Mouse (Mus musculus): Measurements from ENCODE around the gene G430095P16Rik. TPM values are rescaled to one million over a fixed set of nuclear protein-coding genes. Genes with fewer than 3 reads are reported as not detected.
A peak's percentile ranks its signal among the peaks of the same experiment; 100 is the strongest.

Gene G430095P16Rik
- total and polyA plus RNA-seq, 2 experiments from 2014 or later, result 0.56 TPM; not detected in 1

GRCm38 (mm10) chr8:84735597-84735996 lies 12.8 kb downstream of the G430095P16Rik start:
- DNase-seq (no peak), ATAC-seq (no peak)
- Histone ChIP-seq H3K9ac (no peak overlapping the region), H3K27me3 (ENCODE audit: insufficient read depth, low read length) (no peaks in the 10 kb centered on the region), H3K9me3 (ENCODE audit: low read length) (no peaks in the 10 kb centered on the region), H3K4me1 (ENCODE audit: insufficient read depth) (peaks cover 24% of the 10 kb centered on the region), H3K36me3 (ENCODE audit: insufficient read depth) (no peaks in the 10 kb centered on the region), H3K4me3 (ENCODE audit: low read depth, low read length) (no peak overlapping the region), H3K27ac (ENCODE audit: low read depth, low read length) (peak overlapping the region; percentile 54; the same call in 1 of the 2 replicates), H3K4me2 (ENCODE audit: low read depth) (no peak overlapping the region)
- WGBS, result 29% methylated on average over 2 of the region's 2 CpGs
- no peak for TF ChIP-seq CTCF (IDR thresholded peaks at IDR 0.05; ENCODE audit: low read depth)

GRCm38 (mm10) chr8:84736521-84736920 lies 13.7 kb downstream of the G430095P16Rik start:
- ATAC-seq (no peak), DNase-seq (no peak)
- H3K27ac ChIP-seq (ENCODE audit: low read depth, low read length), result no peak overlapping the region
- no peak overlapping the region for H3K4me3 ChIP-seq (ENCODE audit: low read depth, low read length)
- no peaks in the 10 kb centered on the region for H3K9me3 ChIP-seq (ENCODE audit: low read length)
- TF ChIP-seq CTCF (IDR thresholded peaks at IDR 0.05; ENCODE audit: low read depth), result no peak
- H3K9ac ChIP-seq, result no peak overlapping the region
- no peak overlapping the region for H3K4me2 ChIP-seq (ENCODE audit: low read depth)
- WGBS, result 79% methylated on average over 4 of the region's 4 CpGs
- no peaks in the 10 kb centered on the region for H3K27me3 ChIP-seq (ENCODE audit: insufficient read depth, low read length)
- H3K4me1 ChIP-seq (ENCODE audit: insufficient read depth), result peaks cover 15% of the 10 kb centered on the region
- H3K36me3 ChIP-seq (ENCODE audit: insufficient read depth), result no peaks in the 10 kb centered on the region

GRCm38 (mm10) chr8:84737608-84738007 lies 14.8 kb downstream of the G430095P16Rik start:
- H3K27ac ChIP-seq (ENCODE audit: low read depth, low read length), result 0 out of 2 replicates have a peak overlapping the region, but pooled peaks have one; percentile 40
- no peaks in the 10 kb centered on the region for H3K27me3 ChIP-seq (ENCODE audit: insufficient read depth, low read length)
- H3K9me3 ChIP-seq (ENCODE audit: low read length), result no peaks in the 10 kb centered on the region
- H3K4me2 ChIP-seq (ENCODE audit: low read depth), result peak overlapping the region; percentile 16
- ATAC-seq (peak; percentile 66), DNase-seq (peak; percentile 83)
- peak; percentile 98 for TF ChIP-seq CTCF (IDR thresholded peaks at IDR 0.05; ENCODE audit: low read depth)
- no peaks in the 10 kb centered on the region for H3K36me3 ChIP-seq (ENCODE audit: insufficient read depth)
- 3% methylated on average over 16 of the region's 16 CpGs for WGBS
- peaks cover 14% of the 10 kb centered on the region for H3K4me1 ChIP-seq (ENCODE audit: insufficient read depth)
- no peak overlapping the region for H3K9ac ChIP-seq
- no peak overlapping the region for H3K4me3 ChIP-seq (ENCODE audit: low read depth, low read length)

- no peaks in the 10 kb centered on the region for H3K9me3 ChIP-seq (ENCODE audit: low read length)
- H3K4me2 ChIP-seq (ENCODE audit: low read depth), result peak overlapping the region; percentile 16; the same call in 1 of the 2 replicates
- no peak for ATAC-seq
- TF ChIP-seq CTCF (IDR thresholded peaks at IDR 0.05; ENCODE audit: low read depth), result no peak
- H3K9ac ChIP-seq, result no peak overlapping the region
- no peak overlapping the region for H3K4me3 ChIP-seq (ENCODE audit: low read depth, low read length)
- H3K27ac ChIP-seq (ENCODE audit: low read depth, low read length), result peak overlapping the region; percentile 62
- no peaks in the 10 kb centered on the region for H3K36me3 ChIP-seq (ENCODE audit: insufficient read depth)
- 10% methylated on average over 10 of the region's 10 CpGs for WGBS
- peaks cover 15% of the 10 kb centered on the region for H3K4me1 ChIP-seq (ENCODE audit: insufficient read depth)
- H3K27me3 ChIP-seq (ENCODE audit: insufficient read depth, low read length), result no peaks in the 10 kb centered on the region
- DNase-seq, result peak; percentile 18
Measured at GRCm38 (mm10) chr8:84738266-84738665, 15.5 kb downstream of the G430095P16Rik start.

GRCm38 (mm10) chr8:84738715-84739400 lies 16.1 kb downstream of the G430095P16Rik start:
- peaks cover 17% of the 10 kb centered on the region for H3K4me1 ChIP-seq (ENCODE audit: insufficient read depth)
- H3K4me2 ChIP-seq (ENCODE audit: low read depth), result no peak overlapping the region
- 45% methylated on average over 10 of the region's 10 CpGs for WGBS
- H3K27ac ChIP-seq (ENCODE audit: low read depth, low read length), result peak overlapping the region; percentile 62
- no peak overlapping the region for H3K9ac ChIP-seq
- no peak overlapping the region for H3K4me3 ChIP-seq (ENCODE audit: low read depth, low read length)
- H3K9me3 ChIP-seq (ENCODE audit: low read length), result no peaks in the 10 kb centered on the region
- H3K27me3 ChIP-seq (ENCODE audit: insufficient read depth, low read length), result no peaks in the 10 kb centered on the region
- ATAC-seq, result no peak
- peak; percentile 13 for DNase-seq
- no peaks in the 10 kb centered on the region for H3K36me3 ChIP-seq (ENCODE audit: insufficient read depth)
- TF ChIP-seq CTCF (IDR thresholded peaks at IDR 0.05; ENCODE audit: low read depth), result no peak

GRCm38 (mm10) chr8:84739401-84739742 lies 16.6 kb downstream of the G430095P16Rik start:
- Histone ChIP-seq H3K4me1 (ENCODE audit: insufficient read depth) (peaks cover 20% of the 10 kb centered on the region), H3K4me3 (ENCODE audit: low read depth, low read length) (no peak overlapping the region), H3K27ac (ENCODE audit: low read depth, low read length) (peak overlapping the region; percentile 62; the same call in 1 of the 2 replicates), H3K27me3 (ENCODE audit: insufficient read depth, low read length) (no peaks in the 10 kb centered on the region), H3K9me3 (ENCODE audit: low read length) (no peaks in the 10 kb centered on the region), H3K4me2 (ENCODE audit: low read depth) (no peak overlapping the region), H3K36me3 (ENCODE audit: insufficient read depth) (no peaks in the 10 kb centered on the region), H3K9ac (no peak overlapping the region)
- ATAC-seq (no peak), DNase-seq (no peak)
- TF ChIP-seq CTCF (IDR thresholded peaks at IDR 0.05; ENCODE audit: low read depth), result no peak
- WGBS, result 13% methylated on average over 1 of the region's 1 CpGs
